26 mouse cellular contexts compared by ENCODE assay signal in the genomic region with DNA sequence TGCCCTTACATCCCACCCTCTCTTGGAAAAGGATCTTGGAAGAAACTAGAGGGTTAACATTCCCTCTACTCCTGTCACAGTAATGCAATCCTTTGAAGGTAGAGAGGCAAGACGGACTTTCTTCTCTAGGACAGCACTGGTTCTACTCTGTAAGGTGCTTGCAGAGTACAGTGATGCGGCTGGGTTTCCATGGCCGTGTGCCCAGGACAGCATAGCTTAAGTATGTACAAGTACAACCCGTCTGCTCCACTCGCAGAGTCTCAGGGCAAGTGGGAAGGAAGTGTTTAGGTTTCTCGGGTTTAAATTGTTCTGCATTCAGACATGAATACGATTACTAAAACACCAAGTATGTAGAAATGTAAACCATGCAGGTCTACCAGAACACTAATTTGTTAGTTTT. TPM values are rescaled to one million over a fixed set of nuclear protein-coding genes. Genes with fewer than 3 reads are reported as not detected.
DNase-seq lines count a peak whose midpoint lies in the region; TF ChIP-seq lines count a peak whose summit lies in the region.
"Had no signal": no experiment of that assay in that cellular context is flagged by ENCODE, and none has a peak within 500 bp of the region (broad histone marks: within the 10 kb centered on the region; RNA-seq: fewer than 3 reads in every experiment).

No protein-coding gene starts in this region.

- TF ChIP-seq POLR2A in myocyte (IDR thresholded peaks at IDR 0.05; ENCODE audit: insufficient read length, low read depth) = no peak

- no peaks in the 10 kb centered on the region for H3K27me3 ChIP-seq in myocyte (ENCODE audit: control insufficient read depth, insufficient read depth, insufficient read length)
- H3K27me3 ChIP-seq: embryonic facial prominence, embryonic 12.5 days; embryonic facial prominence, embryonic 15.5 days; forebrain, embryonic 12.5 days; forebrain, embryonic 15.5 days; hindbrain, embryonic 13.5 days; intestine, embryonic 15.5 days; Patski had no signal

- H3K4me2 ChIP-seq in myocyte (ENCODE audit: low read depth) = no peak overlapping the region
- H3K4me2 ChIP-seq: embryonic facial prominence, embryonic 12.5 days; embryonic facial prominence, embryonic 15.5 days; forebrain, embryonic 12.5 days; forebrain, embryonic 15.5 days; heart, embryonic 11.5 days; hindbrain, embryonic 13.5 days; intestine, embryonic 15.5 days had no signal

- DNase-seq in gastrocnemius, adult 2 months = peak; percentile 64
- no peak for DNase-seq in gastrocnemius, adult 8-10 months (ENCODE audit: low spot score in 2 of 2)
- DNase-seq in brain, adult 2 months (ENCODE audit: low read depth, low spot score) = peak; percentile 54
- no peak for DNase-seq in heart, postnatal 14 days
- no peak for DNase-seq in urinary bladder, postnatal 36 days (ENCODE audit: low spot score in 2 of 2)
- DNase-seq: adrenal gland, postnatal 10 days; adrenal gland, postnatal 36 days; cerebellum, adult 11 months; cerebellum, adult 2 months; cerebellum, adult 9-11 months; cerebellum, postnatal 25 days; gastrocnemius, postnatal 14 days; heart, adult 18-20 months; heart, postnatal 36 days; kidney, adult 11 months had no signal

- intact Hi-C loops in gastrocnemius, adult 2 months (cut with DNase I) = no loop called here
- intact Hi-C loops in heart, postnatal 14 days (cut with DNase I) = loop anchor here (5.0 kb wide), 2 partner anchors 163 to 243 kb away; no protein-coding TSS in a partner anchor

- H3K4me3 ChIP-seq in gastrocnemius, adult 2 months = no peak overlapping the region
- H3K4me3 ChIP-seq in myocyte = no peak overlapping the region
- H3K4me3 ChIP-seq: embryonic facial prominence, embryonic 12.5 days; embryonic facial prominence, embryonic 15.5 days; erythroblast, embryonic 14.5 days; forebrain, embryonic 12.5 days; forebrain, embryonic 15.5 days; hindbrain, embryonic 10.5 days; hindbrain, embryonic 13.5 days; intestine, embryonic 15.5 days had no signal

- H3K79me2 ChIP-seq in myocyte (ENCODE audit: control insufficient read depth, insufficient read depth) = peaks cover 7% of the 10 kb centered on the region

- no peak for TF ChIP-seq CTCF in gastrocnemius, adult 2 months (IDR thresholded peaks at IDR 0.05)

- peak overlapping the region; percentile 77 for H3K27ac ChIP-seq in gastrocnemius, adult 2 months
- H3K27ac ChIP-seq: embryonic facial prominence, embryonic 12.5 days; embryonic facial prominence, embryonic 15.5 days; forebrain, embryonic 12.5 days; forebrain, embryonic 15.5 days; hindbrain, embryonic 10.5 days; hindbrain, embryonic 13.5 days; intestine, embryonic 15.5 days had no signal

- peaks cover 90% of the 10 kb centered on the region for H3K36me3 ChIP-seq in myocyte (ENCODE audit: control insufficient read depth, insufficient read depth)

- no peak overlapping the region for H3ac ChIP-seq in myocyte (ENCODE audit: control insufficient read depth, insufficient read length)

TF ChIP-seq in myocyte, 11 proteins besides CTCF, POLR2A, EP300 and RAD21:
- TF ChIP-seq MAX (IDR thresholded peaks at IDR 0.05; ENCODE audit: low read depth) (no peak), POLR2AphosphoS2 (IDR thresholded peaks at IDR 0.05; ENCODE audit: insufficient read length, low read depth) (peak; percentile 62)

RNA-seq across cellular contexts. Expression of a gene that starts 25.2 kb away (rescaled TPM):
- total RNA-seq in gastrocnemius, adult 2 months (2021) = 100 to 1,000 TPM; 328 to 379 TPM
- 100 to 1,000 TPM; 304 to 397 (median 329) TPM for total RNA-seq in gastrocnemius, adult 8-10 months (2022)
- 288 TPM for polyA plus RNA-seq in myocyte (2012; fragmentation: generic; extraction: Trizol)
- total RNA-seq in heart, postnatal 14 days (2021) = 100 to 1,000 TPM; 292 to 300 TPM

Comparison
In these comparisons a context has a peak if more than half of its experiments do, and no peak if none do; other contexts are left out.
1. DNase-seq: peak in gastrocnemius, adult 2 months (single experiment) and brain, adult 2 months (single experiment); none in gastrocnemius, adult 8-10 months (0 of 2), heart, postnatal 14 days (0 of 2) and urinary bladder, postnatal 36 days (0 of 2).